Mouse (Mus musculus): Measurements from ENCODE around the gene Primpol.

Primpol gene

GRCm38 (mm10) chr8:46616879-46617689 lies at the start of gene Primpol, which contains the start of gene Casp3:
Primpol (minus strand) TSS chr8:46617212.
Casp3 (plus strand) TSS chr8:46617291.
- DNase-seq, result peak; percentile 98

- DNase-seq, result no peak
Measured at GRCm38 (mm10) chr8:46655919-46656318, 38.9 kb upstream of the Primpol start.

- peak; percentile 18 for DNase-seq
Measured at GRCm38 (mm10) chr8:46651872-46652271, 34.9 kb upstream of the Primpol start.

- DNase-seq, result no peak
Measured at GRCm38 (mm10) chr8:46648421-46648820, 31.4 kb upstream of the Primpol start.

- no peak for DNase-seq
Measured at GRCm38 (mm10) chr8:46641272-46641671, 24.3 kb upstream of the Primpol start.

- no peak for DNase-seq
Measured at GRCm38 (mm10) chr8:46639852-46640251, 22.8 kb upstream of the Primpol start.

GRCm38 (mm10) chr8:46639010-46639571 lies 22.1 kb upstream of the Primpol start:
- DNase-seq, result peak; percentile 43

GRCm38 (mm10) chr8:46630932-46631331 lies 13.9 kb upstream of the Primpol start:
- DNase-seq, result no peak

- no peak for DNase-seq
Measured at GRCm38 (mm10) chr8:46630422-46630821, 13.4 kb upstream of the Primpol start.

- no peak for DNase-seq
Measured at GRCm38 (mm10) chr8:46628645-46629044, 11.6 kb upstream of the Primpol start.

GRCm38 (mm10) chr8:46627881-46628280 lies 10.9 kb upstream of the Primpol start:
- no peak for DNase-seq

- no peak for DNase-seq
Measured at GRCm38 (mm10) chr8:46626642-46627041, 9.6 kb upstream of the Primpol start.

GRCm38 (mm10) chr8:46625166-46625565 lies 8.2 kb upstream of the Primpol start:
- DNase-seq, result no peak

GRCm38 (mm10) chr8:46622446-46623270 lies 5.6 kb upstream of the Primpol start:
- DNase-seq, result no peak

- DNase-seq, result no peak
Measured at GRCm38 (mm10) chr8:46618639-46619320, 1.8 kb upstream of the Primpol start.

GRCm38 (mm10) chr8:46617690-46618620 lies 943 bp upstream of the Primpol start:
- peak; percentile 17 for DNase-seq

GRCm38 (mm10) chr8:46615936-46616335 lies 1.1 kb downstream of the Primpol start:
- no peak for DNase-seq

GRCm38 (mm10) chr8:46613377-46613776 lies 3.6 kb downstream of the Primpol start:
- no peak for DNase-seq

- no peak for DNase-seq
Measured at GRCm38 (mm10) chr8:46612913-46613312, 4.1 kb downstream of the Primpol start.

- DNase-seq, result no peak
Measured at GRCm38 (mm10) chr8:46611557-46611956, 5.5 kb downstream of the Primpol start.

- DNase-seq, result no peak
Measured at GRCm38 (mm10) chr8:46606930-46607329, 10.1 kb downstream of the Primpol start.

- no peak for DNase-seq
Measured at GRCm38 (mm10) chr8:46603587-46603986, 13.4 kb downstream of the Primpol start.

All from lung, postnatal 14 days (tissue).